Mouse (Mus musculus): Measurements from ENCODE around the gene Ypel2. TPM values are rescaled to one million over a fixed set of nuclear protein-coding genes. Genes with fewer than 3 reads are reported as not detected.
A peak's percentile ranks its signal among the peaks of the same experiment; 100 is the strongest.

Gene Ypel2
- polyA plus RNA-seq, 1 experiment from 2014 or later, result 7.9 TPM

DNA sequence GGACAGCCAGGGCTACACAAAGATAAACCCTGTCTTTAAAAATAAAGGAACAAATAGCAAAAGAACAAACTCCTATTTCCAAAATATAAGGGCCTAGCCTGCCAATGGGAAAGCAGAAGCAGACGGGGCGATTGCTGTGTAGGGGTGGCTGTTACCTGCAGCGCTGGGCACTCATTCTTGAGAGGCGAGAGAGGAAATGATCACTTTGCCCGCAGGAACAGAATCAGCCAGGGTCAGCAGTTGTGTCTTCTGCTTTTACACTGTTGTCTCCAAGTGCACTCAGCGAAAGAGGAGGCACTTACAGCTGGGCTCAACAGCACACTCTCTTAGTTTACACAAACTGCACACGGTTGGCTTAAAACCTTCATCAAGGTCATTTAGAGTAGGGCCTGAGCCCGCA, 25.9 kb upstream of the Ypel2 start:
- no peak overlapping the region for H3K4me2 ChIP-seq
- H3K27me3 ChIP-seq, result no peaks in the 10 kb centered on the region
- no peaks in the 10 kb centered on the region; the same call in 1 of the 2 replicates for H3K4me1 ChIP-seq
- H3K27ac ChIP-seq, result no peak overlapping the region
- no peak overlapping the region for H3K4me3 ChIP-seq
- WGBS, result 86% methylated on average over 8 of the region's 8 CpGs
- H3K36me3 ChIP-seq, result no peaks in the 10 kb centered on the region
- ATAC-seq (ENCODE audit: insufficient number of reproducible peaks, low FRiP score, low TSS enrichment, low read depth), result no peak
- H3K9me3 ChIP-seq, result no peaks in the 10 kb centered on the region
- H3K9ac ChIP-seq, result no peak overlapping the region

DNA sequence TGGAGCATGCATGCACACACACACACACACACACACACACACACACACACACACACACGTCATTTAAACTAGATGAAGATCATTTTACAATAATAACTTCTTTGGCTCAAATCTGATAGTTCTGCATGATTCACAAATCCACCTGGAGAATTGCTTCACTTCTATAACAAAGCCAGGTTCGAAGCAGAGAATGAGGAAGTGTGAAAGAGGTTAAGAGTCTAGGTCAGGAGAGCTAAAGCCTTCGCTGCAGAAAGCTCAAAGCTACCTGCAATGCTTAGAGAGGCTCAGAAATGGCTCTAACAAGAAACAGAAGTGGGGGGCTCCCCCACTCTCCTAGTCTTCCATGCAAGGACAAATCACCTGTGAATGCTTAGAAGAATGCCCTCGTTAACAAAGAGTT, 24.6 kb upstream of the Ypel2 start:
- no peak for ATAC-seq (ENCODE audit: insufficient number of reproducible peaks, low FRiP score, low TSS enrichment, low read depth)
- Histone ChIP-seq H3K27ac (no peak overlapping the region), H3K4me2 (no peak overlapping the region), H3K9ac (no peak overlapping the region), H3K4me1 (peaks cover 5% of the 10 kb centered on the region; the same call in 1 of the 2 replicates), H3K36me3 (no peaks in the 10 kb centered on the region), H3K4me3 (no peak overlapping the region), H3K27me3 (no peaks in the 10 kb centered on the region), H3K9me3 (no peaks in the 10 kb centered on the region)
- WGBS, result 45% methylated on average over 4 of the region's 4 CpGs

DNA sequence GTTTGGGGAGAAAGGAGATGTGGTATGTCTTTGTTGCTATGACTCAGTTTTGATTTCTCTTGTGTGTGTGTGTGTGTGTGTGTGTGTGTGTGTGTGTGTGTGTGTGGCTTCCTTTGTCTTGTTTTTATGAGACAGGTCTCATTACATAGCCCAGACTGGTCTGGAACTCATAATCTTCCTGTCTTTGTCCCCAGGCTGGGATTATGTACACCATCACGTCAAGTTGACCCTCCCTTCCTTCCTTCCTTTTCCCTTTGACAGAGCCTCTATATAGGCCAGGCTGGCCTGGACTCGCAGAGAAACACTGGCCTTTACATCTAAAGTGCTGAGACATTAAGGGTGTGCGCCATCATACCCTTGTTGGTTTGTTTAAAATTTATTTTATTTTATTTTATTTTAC, 22.2 kb upstream of the Ypel2 start:
- Histone ChIP-seq H3K9ac (no peak overlapping the region), H3K27me3 (no peaks in the 10 kb centered on the region), H3K9me3 (no peaks in the 10 kb centered on the region), H3K4me3 (no peak overlapping the region), H3K4me1 (peaks cover 5% of the 10 kb centered on the region; the same call in 1 of the 2 replicates), H3K4me2 (no peak overlapping the region), H3K36me3 (no peaks in the 10 kb centered on the region), H3K27ac (no peak overlapping the region)
- ATAC-seq (ENCODE audit: insufficient number of reproducible peaks, low FRiP score, low TSS enrichment, low read depth), result no peak
- WGBS, result 59% methylated on average over 3 of the region's 3 CpGs

DNA sequence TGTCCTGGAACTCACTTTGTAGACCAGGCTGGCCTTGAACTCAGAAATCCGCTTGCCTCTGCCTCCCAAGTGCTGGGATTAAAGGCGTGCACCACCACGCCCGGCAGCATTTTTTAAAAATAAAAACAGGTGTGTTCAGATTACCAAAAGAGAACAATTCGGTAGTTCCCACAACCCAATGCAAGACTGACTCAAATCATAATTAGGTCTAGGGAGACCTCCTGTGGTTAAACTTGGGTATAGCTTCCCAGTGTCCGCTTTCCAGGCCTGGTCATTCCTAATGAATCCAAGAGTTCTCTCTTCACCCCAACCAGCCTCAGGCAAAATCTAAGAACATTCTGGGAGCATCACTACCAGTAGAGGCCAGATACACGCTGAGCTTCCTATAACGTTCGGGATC, 17.0 kb upstream of the Ypel2 start:
- H3K4me3 ChIP-seq, result no peak overlapping the region
- H3K9me3 ChIP-seq, result no peaks in the 10 kb centered on the region
- no peak overlapping the region for H3K27ac ChIP-seq
- peaks cover 10% of the 10 kb centered on the region; the same call in 1 of the 2 replicates for H3K4me1 ChIP-seq
- H3K27me3 ChIP-seq, result no peaks in the 10 kb centered on the region
- H3K9ac ChIP-seq, result no peak overlapping the region
- H3K4me2 ChIP-seq, result no peak overlapping the region
- no peaks in the 10 kb centered on the region for H3K36me3 ChIP-seq
- ATAC-seq (ENCODE audit: insufficient number of reproducible peaks, low FRiP score, low TSS enrichment, low read depth), result no peak
- WGBS, result 18% methylated on average over 9 of the region's 9 CpGs

DNA sequence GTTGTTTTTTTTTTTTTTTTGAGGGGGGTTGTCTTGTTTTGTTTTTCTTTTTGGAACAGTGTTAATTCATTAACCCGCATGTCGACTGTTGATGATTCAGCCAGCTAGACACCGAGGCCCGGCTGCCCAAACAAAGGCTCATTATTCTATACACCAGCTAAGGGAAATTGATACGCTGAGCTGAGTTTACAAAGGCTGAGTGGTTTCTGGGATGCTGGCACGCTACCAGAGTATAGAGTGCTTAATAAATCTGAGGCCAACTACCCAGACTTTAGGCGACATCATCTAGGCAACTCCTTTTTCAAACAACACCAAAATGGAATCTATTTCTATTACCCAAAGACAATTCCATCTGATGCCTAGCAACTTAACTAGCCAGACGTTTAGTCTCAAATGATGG, 13.9 kb upstream of the Ypel2 start:
- no peaks in the 10 kb centered on the region for H3K9me3 ChIP-seq
- no peak overlapping the region for H3K9ac ChIP-seq
- WGBS, result 29% methylated on average over 8 of the region's 8 CpGs
- H3K4me2 ChIP-seq, result no peak overlapping the region
- no peak overlapping the region for H3K4me3 ChIP-seq
- no peak for ATAC-seq (ENCODE audit: insufficient number of reproducible peaks, low FRiP score, low TSS enrichment, low read depth)
- no peaks in the 10 kb centered on the region for H3K27me3 ChIP-seq
- H3K27ac ChIP-seq, result no peak overlapping the region
- peaks cover 5% of the 10 kb centered on the region; the same call in 1 of the 2 replicates for H3K4me1 ChIP-seq
- H3K36me3 ChIP-seq, result no peaks in the 10 kb centered on the region

DNA sequence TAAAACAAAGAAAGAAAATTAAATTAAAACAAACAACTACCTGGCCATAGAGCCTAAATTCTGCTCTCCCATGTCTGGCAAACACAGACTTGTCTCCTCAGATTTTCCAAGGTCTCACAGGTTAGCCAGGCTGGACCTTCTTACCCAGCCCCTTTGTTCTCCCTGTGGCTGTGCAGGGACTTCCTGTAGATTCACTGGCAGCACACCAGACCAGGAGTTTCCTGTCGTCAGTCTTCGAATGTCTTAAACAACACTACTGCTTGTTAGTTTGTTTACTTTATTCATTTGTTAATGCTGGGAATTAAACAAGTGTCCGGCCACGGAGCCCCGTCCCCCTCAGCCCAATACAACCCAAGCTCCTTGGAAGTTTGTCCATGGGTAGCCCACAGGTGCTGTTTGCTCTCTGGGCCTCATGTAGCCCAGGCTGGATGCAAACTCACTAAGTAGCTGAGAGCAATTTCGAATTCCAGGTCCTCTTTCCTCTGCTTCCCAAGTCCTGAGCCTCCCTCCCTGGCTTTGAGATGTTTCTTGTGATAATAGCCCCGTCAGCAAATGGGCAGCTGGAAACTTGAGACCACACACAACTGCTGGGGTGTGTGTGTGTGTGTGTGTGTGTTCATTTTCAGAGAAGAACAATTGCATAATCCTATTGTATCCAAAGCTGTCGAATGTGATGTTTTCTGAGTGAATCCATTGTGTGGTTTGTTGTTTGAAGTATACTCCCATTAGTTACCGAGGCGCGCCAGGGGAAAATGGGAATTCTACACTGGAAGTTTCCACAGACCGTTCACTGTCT, 11.7 kb upstream of the Ypel2 start:
- Histone ChIP-seq H3K4me1 (peaks cover 5% of the 10 kb centered on the region; the same call in 1 of the 2 replicates), H3K9me3 (no peaks in the 10 kb centered on the region), H3K9ac (no peak overlapping the region), H3K27me3 (no peaks in the 10 kb centered on the region), H3K4me3 (no peak overlapping the region), H3K27ac (peak overlapping the region; percentile 54; the same call in 1 of the 2 replicates), H3K4me2 (no peak overlapping the region), H3K36me3 (no peaks in the 10 kb centered on the region)
- 56% methylated on average over 12 of the region's 12 CpGs for WGBS
- no peak for ATAC-seq (ENCODE audit: insufficient number of reproducible peaks, low FRiP score, low TSS enrichment, low read depth)

DNA sequence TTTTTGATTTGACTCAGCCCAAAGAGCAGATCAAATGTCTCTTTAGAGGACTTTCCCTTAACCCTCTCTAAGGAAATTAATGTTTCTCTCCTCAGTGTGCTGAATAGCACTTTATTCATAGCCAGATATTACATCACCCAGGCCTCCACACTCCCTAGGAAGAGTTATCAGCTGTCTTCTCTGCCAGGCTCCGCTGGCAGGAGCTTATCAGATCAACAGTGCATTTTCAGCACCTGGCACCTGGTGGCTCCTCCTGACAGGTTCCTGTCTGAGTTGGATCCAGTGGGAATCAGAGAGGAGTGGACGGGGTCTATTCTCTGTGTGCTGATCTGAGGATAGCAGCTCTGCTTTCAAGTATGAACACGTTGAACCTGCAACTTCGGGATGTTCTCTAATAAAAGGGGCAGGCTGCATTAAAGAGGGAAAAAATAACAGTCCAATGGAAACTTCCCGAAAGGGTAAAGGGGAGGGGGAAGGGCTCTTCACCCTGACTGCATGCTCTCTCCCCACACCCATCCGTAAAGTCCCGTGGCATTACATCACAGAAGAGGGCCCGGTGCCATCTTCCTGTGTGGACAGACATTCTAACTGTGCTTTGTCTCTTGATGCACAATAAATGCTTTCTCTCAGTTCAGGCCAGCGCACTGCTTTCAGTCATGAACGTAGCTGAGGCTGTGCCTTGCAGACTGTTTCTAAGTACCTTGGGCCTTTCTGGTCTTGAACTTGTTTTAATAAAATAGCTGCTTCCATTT, 8.7 kb upstream of the Ypel2 start:
- Histone ChIP-seq H3K9me3 (no peaks in the 10 kb centered on the region), H3K4me1 (peaks cover 5% of the 10 kb centered on the region; the same call in 1 of the 2 replicates), H3K27ac (no peak overlapping the region), H3K9ac (no peak overlapping the region), H3K4me2 (no peak overlapping the region), H3K36me3 (no peaks in the 10 kb centered on the region), H3K4me3 (no peak overlapping the region), H3K27me3 (no peaks in the 10 kb centered on the region)
- no peak for ATAC-seq (ENCODE audit: insufficient number of reproducible peaks, low FRiP score, low TSS enrichment, low read depth)
- WGBS, result 67% methylated on average over 10 of the region's 10 CpGs

DNA sequence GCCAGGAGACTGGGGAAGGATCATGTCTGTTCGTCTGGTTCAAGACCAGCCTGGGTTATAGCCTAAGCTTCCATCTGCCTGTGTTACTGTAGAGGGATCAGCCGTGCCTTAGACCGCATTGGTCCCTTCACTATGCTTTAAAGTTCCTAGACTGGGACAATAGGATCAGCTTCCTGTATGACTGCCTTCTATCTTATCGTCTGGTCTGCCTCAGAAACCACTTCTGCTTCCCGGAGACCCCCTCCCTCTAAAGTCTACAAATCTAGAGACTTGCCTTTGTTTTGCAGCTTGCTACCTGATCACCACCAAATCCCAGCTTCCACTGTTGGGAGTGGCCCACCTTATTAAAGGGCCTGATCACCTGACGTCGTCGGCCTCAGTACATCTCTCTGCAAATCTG, 7.7 kb upstream of the Ypel2 start:
- no peaks in the 10 kb centered on the region for H3K27me3 ChIP-seq
- H3K27ac ChIP-seq, result no peak overlapping the region
- H3K9ac ChIP-seq, result no peak overlapping the region
- no peak for ATAC-seq (ENCODE audit: insufficient number of reproducible peaks, low FRiP score, low TSS enrichment, low read depth)
- H3K4me2 ChIP-seq, result no peak overlapping the region
- H3K4me1 ChIP-seq, result no peaks in the 10 kb centered on the region
- H3K4me3 ChIP-seq, result no peak overlapping the region
- no peaks in the 10 kb centered on the region for H3K9me3 ChIP-seq
- H3K36me3 ChIP-seq, result no peaks in the 10 kb centered on the region
- WGBS, result 86% methylated on average over 8 of the region's 8 CpGs

DNA sequence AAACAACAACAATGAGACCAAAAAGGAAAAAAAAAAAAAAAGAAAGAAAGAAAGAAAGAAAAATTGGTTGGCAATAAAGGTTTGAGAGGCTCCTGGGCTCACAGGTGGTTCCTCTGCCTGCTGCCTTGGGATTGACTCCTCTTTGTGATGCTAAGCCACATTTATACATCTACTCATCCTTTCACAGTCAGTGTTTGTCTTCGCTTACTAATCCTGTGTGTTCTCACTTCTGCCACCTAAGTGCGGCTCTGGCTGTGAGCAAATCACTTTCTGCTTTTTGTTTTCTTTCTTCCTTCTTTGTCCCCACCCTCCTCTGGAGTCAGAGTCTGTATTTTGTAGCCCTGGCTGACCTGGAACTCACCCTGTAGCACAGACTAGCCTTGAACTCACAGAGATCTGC, 2.8 kb upstream of the Ypel2 start:
- H3K9ac ChIP-seq, result no peak overlapping the region
- H3K4me2 ChIP-seq, result no peak overlapping the region
- H3K36me3 ChIP-seq, result no peaks in the 10 kb centered on the region
- ATAC-seq (ENCODE audit: insufficient number of reproducible peaks, low FRiP score, low TSS enrichment, low read depth), result no peak
- H3K27me3 ChIP-seq, result no peaks in the 10 kb centered on the region
- 71% methylated on average over 2 of the region's 2 CpGs for WGBS
- H3K27ac ChIP-seq, result no peak overlapping the region
- H3K4me3 ChIP-seq, result no peak overlapping the region
- H3K9me3 ChIP-seq, result no peaks in the 10 kb centered on the region
- peaks cover 22% of the 10 kb centered on the region for H3K4me1 ChIP-seq

DNA sequence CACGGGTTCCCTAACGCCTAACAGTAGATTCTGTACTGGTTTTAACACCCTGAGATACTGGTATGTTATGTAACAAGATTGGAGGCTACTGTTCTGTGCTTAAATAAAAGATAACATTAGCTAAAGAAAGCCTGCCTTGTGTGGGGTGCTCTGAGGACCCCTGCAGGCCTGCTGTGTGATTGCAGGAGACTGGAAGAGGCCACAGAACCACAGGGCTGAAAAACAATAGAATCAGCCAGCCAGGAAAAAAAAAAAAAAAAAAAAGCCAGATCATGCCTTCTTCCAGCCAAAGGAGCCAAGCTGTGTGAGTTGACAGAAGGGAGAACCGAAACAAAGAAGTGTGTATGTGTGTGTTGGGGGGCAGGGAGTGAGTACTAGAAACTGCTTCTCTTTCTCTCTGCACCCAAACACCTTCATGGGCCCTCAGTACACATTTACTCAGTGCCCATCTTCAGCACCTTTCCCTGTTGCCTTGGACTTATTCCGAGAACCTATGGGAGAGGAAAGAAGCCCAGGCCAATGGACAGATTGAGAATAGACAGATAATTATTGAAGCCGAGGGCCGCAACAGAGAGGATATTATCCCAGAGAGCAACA, 2.2 kb upstream of the Ypel2 start:
- no peak overlapping the region for H3K27ac ChIP-seq
- no peak overlapping the region for H3K9ac ChIP-seq
- ATAC-seq (ENCODE audit: insufficient number of reproducible peaks, low FRiP score, low TSS enrichment, low read depth), result no peak

DNA sequence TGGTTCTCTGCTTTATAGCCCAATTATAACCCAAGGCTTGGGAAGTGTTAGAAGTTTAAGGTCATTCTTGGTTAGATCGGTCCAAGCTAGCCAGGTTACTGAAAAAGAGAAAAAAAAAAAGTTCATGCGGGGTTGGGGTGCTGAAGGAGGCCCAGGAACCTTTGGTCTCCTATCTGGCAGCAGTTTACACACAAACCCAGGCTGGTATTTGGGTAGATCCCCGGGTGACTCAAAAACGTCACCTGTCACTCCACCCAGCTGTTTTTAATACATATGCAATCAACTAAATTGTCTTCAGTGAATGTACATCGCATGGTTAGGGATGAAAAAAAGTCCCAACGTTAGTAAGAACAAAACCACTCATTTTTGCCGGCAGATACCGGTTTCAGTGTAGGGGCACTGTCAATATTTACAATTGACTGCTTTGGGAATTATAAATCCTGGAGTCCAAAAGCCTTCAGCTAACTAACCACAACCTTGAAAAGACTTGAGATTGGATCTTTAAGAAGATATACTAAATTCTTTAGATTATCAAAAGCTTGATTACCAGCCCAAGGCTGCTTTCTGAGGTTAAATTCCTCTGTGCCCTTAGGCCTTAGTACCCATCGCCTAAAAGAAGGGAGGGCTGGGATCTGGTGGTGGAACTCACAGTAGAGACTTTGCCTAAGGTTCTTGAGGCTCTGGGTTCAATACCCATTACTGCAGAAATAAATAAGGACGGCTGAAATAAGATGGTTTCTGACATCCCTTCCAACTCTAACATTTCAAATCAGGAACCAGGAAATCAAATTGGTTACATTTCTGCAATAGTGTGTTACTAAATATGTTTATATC, 1.5 kb upstream of the Ypel2 start:
- Histone ChIP-seq H3K4me3 (no peak overlapping the region), H3K4me1 (peaks cover 30% of the 10 kb centered on the region), H3K9ac (no peak overlapping the region), H3K36me3 (no peaks in the 10 kb centered on the region), H3K27me3 (no peaks in the 10 kb centered on the region), H3K27ac (no peak overlapping the region), H3K4me2 (no peak overlapping the region), H3K9me3 (no peaks in the 10 kb centered on the region)
- WGBS, result 38% methylated on average over 10 of the region's 10 CpGs
- no peak for ATAC-seq (ENCODE audit: insufficient number of reproducible peaks, low FRiP score, low TSS enrichment, low read depth)

More for the DNA sequence above, 2.2 kb upstream of the Ypel2 start:
- H3K4me2 ChIP-seq, result no peak overlapping the region
- H3K9me3 ChIP-seq, result no peaks in the 10 kb centered on the region
- no peak overlapping the region for H3K4me3 ChIP-seq
- 47% methylated on average over 6 of the region's 6 CpGs for WGBS
- peaks cover 24% of the 10 kb centered on the region for H3K4me1 ChIP-seq
- H3K27me3 ChIP-seq, result no peaks in the 10 kb centered on the region
- H3K36me3 ChIP-seq, result no peaks in the 10 kb centered on the region

Data from limb, embryonic 15.5 days (tissue).